Mouse (Mus musculus) B cell, adult 2 months (primary cell): ENCODE measurements around the gene Hs3st3a1.

ENCODE experiments used
- DNase-seq, 2 experiments: peaks; one replicate each; pipeline ENCODE4 v3.0.0; 2022

The Hs3st3a1 gene

DNA sequence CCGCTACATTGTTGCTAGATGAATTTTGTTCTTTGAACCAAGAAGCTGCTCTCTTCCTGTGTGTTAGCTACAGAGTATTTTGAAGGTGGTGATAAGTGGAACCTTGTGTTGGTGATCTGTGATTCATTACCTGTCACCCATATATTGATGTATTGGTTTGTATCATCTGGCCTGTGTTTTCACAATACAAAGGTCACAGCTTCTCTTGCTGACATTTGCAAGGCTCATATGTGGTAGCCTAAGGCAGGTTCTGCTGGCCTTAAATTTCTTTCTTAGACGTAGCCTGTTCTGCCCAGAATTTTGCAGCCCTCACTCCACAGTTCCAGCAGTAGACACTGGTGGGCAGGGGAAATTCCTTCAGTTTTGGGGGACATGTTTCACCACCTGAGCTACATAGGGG is 125.3 kb downstream of the Hs3st3a1 start:
- DNase-seq, result no peak

DNA sequence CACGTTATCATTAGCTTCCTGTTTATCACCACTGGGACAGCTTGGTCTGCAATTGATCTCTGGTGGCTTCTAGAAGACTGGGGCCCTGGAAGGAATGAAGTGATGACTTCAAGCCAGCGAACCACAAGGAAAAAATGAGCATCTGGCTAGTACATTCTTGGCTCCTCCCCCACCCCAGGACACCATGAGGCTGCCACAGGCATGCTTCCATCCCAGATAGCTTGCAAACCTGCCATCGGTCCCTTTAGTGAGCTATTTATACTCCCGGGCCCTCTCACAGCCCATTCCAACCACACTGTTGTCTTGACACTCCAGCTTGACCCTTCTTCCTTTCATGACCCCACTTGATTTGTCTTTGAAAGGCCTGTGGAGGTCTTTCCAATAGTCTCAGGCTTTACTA is 127.6 kb downstream of the Hs3st3a1 start:
- no peak for DNase-seq
